Mouse (Mus musculus) E14TG2a.4 (cell line): ENCODE results near the gene Pkp3.

Source experiments
- CTCF ChIP-seq: conservative IDR thresholded peaks from 2 replicates; pipeline ENCODE4 v1.5.1; 2014; ENCODE audit warnings: low read length
- NANOG ChIP-seq: IDR thresholded peaks from 2 replicates; pipeline ENCODE4 v1.6.1; 2014; ENCODE audit warnings: borderline replicate concordance, low read length, mixed read lengths
- POU5F1 ChIP-seq: IDR thresholded peaks from 2 replicates; pipeline ENCODE4 v1.6.1; 2014; ENCODE audit warnings: low read length, borderline replicate concordance

- no peak for TF ChIP-seq POU5F1
- TF ChIP-seq CTCF, result no peak
- TF ChIP-seq NANOG, result no peak
Measured at GRCm38 (mm10) chr7:141056976-141057375, 21.0 kb upstream of the Pkp3 start.
